Mouse (Mus musculus) lung, adult 10 weeks (tissue): ENCODE results near the gene Gm21060. TPM values are rescaled to one million over a fixed set of nuclear protein-coding genes. Genes with fewer than 3 reads are reported as not detected.

Experiments
- polyA plus RNA-seq: library from polyadenylated mRNA; stranded (reverse); fragments of 350-450 nt; fragmentation: Illumina TruSeq; extraction: RNeasy Lipid Tissue Mini Kit (QIAGEN cat#74804); gene quantifications from one replicate; pipeline ENCODE4 v1.2.3, GENCODE M21; 2014; ENCODE audit warnings: low read depth, low replicate concordance; ENCODE audit not compliant: insufficient read depth

Gm21060 gene
- polyA plus RNA-seq, result not detected

DNA sequence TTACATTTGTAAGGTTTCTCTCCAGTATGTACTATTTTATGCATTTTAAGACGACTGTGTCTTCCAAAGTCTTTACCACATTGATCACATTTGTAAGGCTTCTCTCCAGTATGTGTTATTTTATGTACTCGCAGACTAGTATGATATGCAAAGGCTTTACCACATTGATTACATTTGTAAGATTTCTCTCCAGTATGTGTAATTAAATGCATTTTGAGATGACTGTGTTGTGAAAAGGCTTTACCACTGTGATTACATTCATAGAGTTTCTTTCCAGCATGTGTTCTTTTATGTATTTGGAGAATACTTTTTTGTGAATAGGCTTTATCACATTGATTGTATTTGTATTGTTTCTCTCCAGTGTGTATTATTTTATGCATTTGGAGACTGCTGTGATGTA is at the start of gene Gm21060:
Gene Gm21060 (minus strand): TSS at position 101 of the 400 bp plus-strand sequence.

Other genes with a start within 250 kb of the Gm21060 start
- 14.3 TPM for gene Zfp950, start 156.2 kb downstream of the Gm21060 start, polyA plus RNA-seq
- gene Gm7102, start 120.8 kb downstream of the Gm21060 start, polyA plus RNA-seq, result not detected
- gene Gm6020, start 113.2 kb downstream of the Gm21060 start, polyA plus RNA-seq, result not detected
- gene Csf2ra, start 68.6 kb downstream of the Gm21060 start, polyA plus RNA-seq, result 20.7 TPM